ENCODE assay signal across 13 mouse cellular contexts in genomic region chr6:30654402-30654859, GRCm38 (mm10). TPM values are rescaled to one million over a fixed set of nuclear protein-coding genes. Genes with fewer than 3 reads are reported as not detected.
DNase-seq lines count a peak whose midpoint lies in the region; ATAC-seq lines count a peak whose summit lies in the region.
"Had no signal": no experiment of that assay in that cellular context is flagged by ENCODE, and none has a peak within 500 bp of the region (broad histone marks: within the 10 kb centered on the region; RNA-seq: fewer than 3 reads in every experiment).

No protein-coding gene starts in this region.

- no peak for ATAC-seq in heart, embryonic 15.5 days (replicated peaks; ENCODE audit: insufficient number of reproducible peaks, insufficient read depth, low FRiP score, low read depth)
- no peak for ATAC-seq in heart, embryonic 12.5 days (ENCODE audit: insufficient number of reproducible peaks, low FRiP score)
- peak; percentile 43; the same call in 1 of the 2 replicates for ATAC-seq in hindbrain, embryonic 12.5 days (ENCODE audit: low FRiP score)
- peak; percentile 61 for ATAC-seq in midbrain, embryonic 13.5 days
- ATAC-seq in inflammation-experienced regulatory T-cells, adult 6 months, result no peak
- ATAC-seq in erythroid progenitor cell, adult 5-6 weeks (replicated peaks; ENCODE audit: low FRiP score, poor library complexity, severe bottlenecking), result no peak
- ATAC-seq: liver, postnatal 0 days; Patski had no signal

- no peak for DNase-seq in embryonic facial prominence, embryonic 10.5 days (ENCODE audit: low spot score)
- DNase-seq in testis, postnatal 10 days (ENCODE audit: low spot score), result no peak
- DNase-seq: embryo, embryonic 11 days; heart, adult 2 months; kidney, postnatal 4 days; liver, postnatal 0 days had no signal

- no peaks in the 10 kb centered on the region for H3K36me3 ChIP-seq in heart, embryonic 15.5 days
- peaks cover 7% of the 10 kb centered on the region for H3K36me3 ChIP-seq in heart, embryonic 12.5 days
- peaks cover 20% of the 10 kb centered on the region for H3K36me3 ChIP-seq in embryonic facial prominence, embryonic 10.5 days (replicated peaks)
- H3K36me3 ChIP-seq in hindbrain, embryonic 12.5 days, result 0 out of 2 replicates have a peak, but pooled peaks cover 2% of the 10 kb centered on the region
- H3K36me3 ChIP-seq in midbrain, embryonic 13.5 days, result no peaks in the 10 kb centered on the region

- no peak overlapping the region for H3K4me2 ChIP-seq in heart, embryonic 15.5 days
- H3K4me2 ChIP-seq in heart, embryonic 12.5 days, result no peak overlapping the region
- H3K4me2 ChIP-seq in hindbrain, embryonic 12.5 days (replicated peaks), result no peak overlapping the region
- 0 out of 2 replicates have a peak overlapping the region, but pooled peaks have one; percentile 3 for H3K4me2 ChIP-seq in midbrain, embryonic 13.5 days (replicated peaks)

- peaks cover 16% of the 10 kb centered on the region for H3K4me1 ChIP-seq in heart, embryonic 15.5 days (replicated peaks)
- peaks cover 21% of the 10 kb centered on the region for H3K4me1 ChIP-seq in heart, embryonic 12.5 days (replicated peaks)
- H3K4me1 ChIP-seq in embryonic facial prominence, embryonic 10.5 days, result peaks cover 71% of the 10 kb centered on the region
- peaks cover 42% of the 10 kb centered on the region for H3K4me1 ChIP-seq in hindbrain, embryonic 12.5 days
- peaks cover 48% of the 10 kb centered on the region for H3K4me1 ChIP-seq in midbrain, embryonic 13.5 days (replicated peaks)

- H3K4me3 ChIP-seq in heart, embryonic 15.5 days, result no peak overlapping the region
- no peak overlapping the region for H3K4me3 ChIP-seq in heart, embryonic 12.5 days
- no peak overlapping the region for H3K4me3 ChIP-seq in embryonic facial prominence, embryonic 10.5 days
- H3K4me3 ChIP-seq in hindbrain, embryonic 12.5 days, result no peak overlapping the region
- no peak overlapping the region for H3K4me3 ChIP-seq in midbrain, embryonic 13.5 days (replicated peaks)
- H3K4me3 ChIP-seq: heart, adult 2 months had no signal

- WGBS in heart, embryonic 15.5 days, result 74% methylated on average over 6 of the region's 6 CpGs
- 76% methylated on average over 6 of the region's 6 CpGs for WGBS in heart, embryonic 12.5 days
- WGBS in embryonic facial prominence, embryonic 10.5 days, result 33% methylated on average over 6 of the region's 6 CpGs
- WGBS in hindbrain, embryonic 12.5 days, result 36% methylated on average over 6 of the region's 6 CpGs
- 11% methylated on average over 6 of the region's 6 CpGs for WGBS in midbrain, embryonic 13.5 days

- no peaks in the 10 kb centered on the region for H3K9me3 ChIP-seq in heart, embryonic 15.5 days (replicated peaks)
- no peaks in the 10 kb centered on the region for H3K9me3 ChIP-seq in heart, embryonic 12.5 days (replicated peaks)
- H3K9me3 ChIP-seq in embryonic facial prominence, embryonic 10.5 days, result no peaks in the 10 kb centered on the region
- no peaks in the 10 kb centered on the region for H3K9me3 ChIP-seq in hindbrain, embryonic 12.5 days (replicated peaks)
- H3K9me3 ChIP-seq in midbrain, embryonic 13.5 days, result no peaks in the 10 kb centered on the region

- no peak overlapping the region for H3K9ac ChIP-seq in heart, embryonic 15.5 days
- no peak overlapping the region for H3K9ac ChIP-seq in heart, embryonic 12.5 days
- H3K9ac ChIP-seq in hindbrain, embryonic 12.5 days, result no peak overlapping the region
- 0 out of 2 replicates have a peak overlapping the region, but pooled peaks have one; percentile 19 for H3K9ac ChIP-seq in midbrain, embryonic 13.5 days (replicated peaks)
- H3K9ac ChIP-seq: liver, postnatal 0 days had no signal

- H3K27me3 ChIP-seq in heart, embryonic 15.5 days, result no peaks in the 10 kb centered on the region
- H3K27me3 ChIP-seq in heart, embryonic 12.5 days (replicated peaks), result no peaks in the 10 kb centered on the region
- H3K27me3 ChIP-seq in embryonic facial prominence, embryonic 10.5 days (replicated peaks; ENCODE audit: low read depth, poor library complexity, severe bottlenecking), result 0 out of 2 replicates have a peak, but pooled peaks cover 5% of the 10 kb centered on the region
- no peaks in the 10 kb centered on the region for H3K27me3 ChIP-seq in hindbrain, embryonic 12.5 days
- no peaks in the 10 kb centered on the region for H3K27me3 ChIP-seq in midbrain, embryonic 13.5 days
- H3K27me3 ChIP-seq: Patski had no signal

- peak overlapping the region; percentile 33; the same call in 1 of the 2 replicates for H3K27ac ChIP-seq in heart, embryonic 15.5 days
- H3K27ac ChIP-seq in heart, embryonic 12.5 days (ENCODE audit: poor library complexity, severe bottlenecking), result no peak overlapping the region
- peak overlapping the region; percentile 85 for H3K27ac ChIP-seq in embryonic facial prominence, embryonic 10.5 days (replicated peaks)
- H3K27ac ChIP-seq in hindbrain, embryonic 12.5 days, result peak overlapping the region; percentile 69
- H3K27ac ChIP-seq in midbrain, embryonic 13.5 days, result peak overlapping the region; percentile 86
- H3K27ac ChIP-seq: heart, adult 2 months had no signal

RNA-seq across cellular contexts. Expression of gene Cpa1, which starts 15.4 kb away (rescaled TPM):
- polyA plus RNA-seq in heart, embryonic 15.5 days (2015; fragmentation: Nextera tagmentation; extraction: Ambion mirVana), result 3.2 and 5.0 TPM in 2 replicates
- polyA plus RNA-seq in heart, embryonic 12.5 days (2016; fragmentation: Nextera tagmentation; extraction: Ambion mirVana), result 1.8 and 2.0 TPM in 2 replicates
- polyA plus RNA-seq in embryonic facial prominence, embryonic 10.5 days (2016; fragmentation: Nextera tagmentation; extraction: Ambion mirVana), result 0.26 and 0.34 TPM in 2 replicates
- 0.30 and 0.34 TPM in 2 replicates for polyA plus RNA-seq in hindbrain, embryonic 12.5 days (2016; fragmentation: Nextera tagmentation; extraction: Ambion mirVana)
- polyA plus RNA-seq in midbrain, embryonic 13.5 days (2015; fragmentation: Nextera tagmentation; extraction: Ambion mirVana), result 0.63 and 0.79 TPM in 2 replicates
- not detected for polyA plus RNA-seq in inflammation-experienced regulatory T-cells, adult 6 months (2017; shearing (Covaris generic))
- total RNA-seq in erythroid progenitor cell, adult 5-6 weeks (2015; ENCODE audit: low replicate concordance), result not detected in 2 replicates
- total RNA-seq in erythroid progenitor cell, adult 5-6 weeks (2017; ENCODE audit: low replicate concordance), result not detected in 2 replicates
- polyA plus RNA-seq: Patski had no signal

RNA-seq across cellular contexts. Expression of gene Cep41, which starts 39.1 kb away (rescaled TPM):
- polyA plus RNA-seq in heart, embryonic 15.5 days (2015; fragmentation: Nextera tagmentation; extraction: Ambion mirVana), result 9.3 and 10.0 TPM in 2 replicates
- polyA plus RNA-seq in heart, embryonic 12.5 days (2016; fragmentation: Nextera tagmentation; extraction: Ambion mirVana), result 11.9 TPM in 2 replicates
- polyA plus RNA-seq in embryonic facial prominence, embryonic 10.5 days (2016; fragmentation: Nextera tagmentation; extraction: Ambion mirVana), result 17.7 and 17.9 TPM in 2 replicates
- 20.5 and 21.9 TPM in 2 replicates for polyA plus RNA-seq in hindbrain, embryonic 12.5 days (2016; fragmentation: Nextera tagmentation; extraction: Ambion mirVana)
- 15.5 and 17.1 TPM in 2 replicates for polyA plus RNA-seq in midbrain, embryonic 13.5 days (2015; fragmentation: Nextera tagmentation; extraction: Ambion mirVana)
- polyA plus RNA-seq in inflammation-experienced regulatory T-cells, adult 6 months (2017; shearing (Covaris generic)), result 10 to 100 TPM in 2 of 3 experiments, 1 to 10 TPM in 1; 7.9 to 12.0 (median 11.4) TPM
- 3.2 and 49.0 TPM in 2 replicates for total RNA-seq in erythroid progenitor cell, adult 5-6 weeks (2015; ENCODE audit: low replicate concordance)
- 3.1 and 5.5 TPM in 2 replicates for total RNA-seq in erythroid progenitor cell, adult 5-6 weeks (2017; ENCODE audit: low replicate concordance)

RNA-seq across cellular contexts. Expression of gene Cpa5, which starts 43.6 kb away (rescaled TPM):
- polyA plus RNA-seq in heart, embryonic 15.5 days (2015; fragmentation: Nextera tagmentation; extraction: Ambion mirVana), result 0.32 and 0.58 TPM in 2 replicates
- 1.1 and 1.9 TPM in 2 replicates for polyA plus RNA-seq in heart, embryonic 12.5 days (2016; fragmentation: Nextera tagmentation; extraction: Ambion mirVana)
- polyA plus RNA-seq in embryonic facial prominence, embryonic 10.5 days (2016; fragmentation: Nextera tagmentation; extraction: Ambion mirVana), result 0.36 and 0.41 TPM in 2 replicates
- 0.10 TPM in 1 of 2 replicates, not detected in the other for polyA plus RNA-seq in hindbrain, embryonic 12.5 days (2016; fragmentation: Nextera tagmentation; extraction: Ambion mirVana)
- 0.10 TPM in 1 of 2 replicates, not detected in the other for polyA plus RNA-seq in midbrain, embryonic 13.5 days (2015; fragmentation: Nextera tagmentation; extraction: Ambion mirVana)
- polyA plus RNA-seq in inflammation-experienced regulatory T-cells, adult 6 months (2017; shearing (Covaris generic)), result not detected
- total RNA-seq in erythroid progenitor cell, adult 5-6 weeks (2015; ENCODE audit: low replicate concordance), result not detected in 2 replicates
- not detected in 2 replicates for total RNA-seq in erythroid progenitor cell, adult 5-6 weeks (2017; ENCODE audit: low replicate concordance)
- total RNA-seq: heart, adult 2 months had no signal
- polyA plus RNA-seq: heart, adult 2 months; liver, postnatal 0 days had no signal

Comparison
In these comparisons a context has a peak if more than half of its experiments do, and no peak if none do; other contexts are left out.
1. ATAC-seq: peak in hindbrain, embryonic 12.5 days (single experiment) and midbrain, embryonic 13.5 days (single experiment); none in heart, embryonic 15.5 days (single experiment), heart, embryonic 12.5 days (single experiment), inflammation-experienced regulatory T-cells, adult 6 months (single experiment) and erythroid progenitor cell, adult 5-6 weeks (single experiment).